Mouse (Mus musculus) limb, embryonic 15.5 days (tissue): ENCODE data around the gene Fbxl22. TPM values are rescaled to one million over a fixed set of nuclear protein-coding genes. Genes with fewer than 3 reads are reported as not detected.

ENCODE experiments used
- ATAC-seq: fragments of 200-750 bp; cut with Nextera tagmentation; 2 replicates; pipeline ENCODE4 v1.8.0; 2017; ENCODE audit warnings: low read depth, moderate TSS enrichment; ENCODE audit not compliant: insufficient number of reproducible peaks, low FRiP score, low TSS enrichment
- H3K27ac ChIP-seq: fragments of 300-500 bp; sonication (generic); 2 replicates; pipeline ENCODE4 v1.5.1; 2015; ENCODE audit warnings: moderate library complexity, mild to moderate bottlenecking, inconsistent platforms
- H3K27me3 ChIP-seq: fragments of 300-500 bp; sonication (generic); 2 replicates; pipeline ENCODE4 v1.6.1; 2015; ENCODE audit warnings: inconsistent platforms
- H3K36me3 ChIP-seq: fragments of 300-500 bp; sonication (generic); 2 replicates; pipeline ENCODE4 v1.6.1; 2015; ENCODE audit warnings: inconsistent platforms
- H3K4me1 ChIP-seq: fragments of 300-500 bp; sonication (generic); 2 replicates; pipeline ENCODE4 v1.6.1; 2015; ENCODE audit warnings: inconsistent platforms
- H3K4me2 ChIP-seq: fragments of 300-500 bp; sonication (generic); 2 replicates; pipeline ENCODE4 v1.6.1; 2015; ENCODE audit warnings: mild to moderate bottlenecking, inconsistent platforms
- H3K4me3 ChIP-seq: fragments of 300-500 bp; sonication (generic); 2 replicates; pipeline ENCODE4 v1.5.1; 2015; ENCODE audit warnings: mild to moderate bottlenecking, inconsistent platforms
- H3K9ac ChIP-seq: fragments of 300-500 bp; sonication (generic); 2 replicates; pipeline ENCODE4 v1.6.1; 2015; ENCODE audit warnings: inconsistent platforms
- H3K9me3 ChIP-seq: fragments of 300-500 bp; sonication (generic); 2 replicates; pipeline ENCODE4 v1.6.1; 2016; ENCODE audit warnings: inconsistent platforms
- WGBS: fragments of 180-500 bp; shearing (Covaris S2); methylation state at CpG from one replicate; pipeline ENCODE4 v1.1.7; 2015; 5-methylcytosine and 5-hydroxymethylcytosine counted together
- polyA plus RNA-seq: library from polyadenylated mRNA; unstranded; fragments of >200 nt; fragmentation: Nextera tagmentation; extraction: Ambion mirVana; gene quantifications from 2 replicates; pipeline ENCODE4 v1.2.1, GENCODE M21; 2015

The Fbxl22 gene
- polyA plus RNA-seq, 1 experiment from 2014 or later: 4.8 TPM

DNA sequence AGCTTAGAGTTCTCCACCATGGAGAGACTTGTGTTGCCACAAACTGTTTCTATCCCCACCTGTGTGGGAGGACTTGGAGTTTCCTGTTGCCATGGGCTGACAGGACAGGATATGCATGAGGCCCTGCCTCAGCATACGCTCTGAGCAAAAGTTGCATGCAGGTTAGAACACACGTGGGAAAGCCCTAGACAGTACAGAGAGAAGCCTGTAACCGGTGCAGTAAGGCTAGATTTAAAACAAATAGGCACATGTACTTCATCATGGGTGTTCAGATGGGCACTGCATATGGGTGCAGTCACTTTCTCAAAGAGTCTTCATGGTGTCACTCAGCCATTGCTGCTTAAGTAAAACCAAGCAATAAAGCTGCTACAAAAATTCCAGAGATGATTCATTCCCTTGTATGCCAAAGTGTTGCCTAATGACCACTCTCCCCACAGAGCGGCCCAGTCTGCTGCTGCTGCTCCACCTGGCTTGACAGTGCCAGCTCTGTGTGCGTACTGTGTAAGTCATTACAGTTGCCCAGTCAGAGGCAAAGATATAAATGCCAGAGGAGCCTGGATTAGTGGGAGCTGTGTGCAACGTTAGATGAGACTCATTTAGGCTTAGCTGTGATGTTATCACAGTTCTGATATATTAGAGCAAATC lies 2.0 kb upstream of the Fbxl22 start:
- Histone ChIP-seq H3K4me3 (no peak overlapping the region), H3K4me2 (no peak overlapping the region), H3K27me3 (no peaks in the 10 kb centered on the region), H3K36me3 (peaks cover 57% of the 10 kb centered on the region), H3K9me3 (no peaks in the 10 kb centered on the region), H3K4me1 (peaks cover 19% of the 10 kb centered on the region), H3K9ac (no peak overlapping the region), H3K27ac (no peak overlapping the region)
- 80% methylated on average over 6 of the region's 6 CpGs for WGBS
- no peak for ATAC-seq

GRCm38 (mm10) chr9:66515680-66516210 lies 1.4 kb upstream of the Fbxl22 start:
- Histone ChIP-seq H3K27ac (no peak overlapping the region; the same call in 1 of the 2 replicates), H3K9ac (no peak overlapping the region), H3K9me3 (no peaks in the 10 kb centered on the region), H3K4me3 (no peak overlapping the region), H3K36me3 (peaks cover 57% of the 10 kb centered on the region), H3K4me1 (peaks cover 22% of the 10 kb centered on the region), H3K4me2 (no peak overlapping the region), H3K27me3 (no peaks in the 10 kb centered on the region)
- ATAC-seq: no peak
- WGBS: 91% methylated on average over 10 of the region's 10 CpGs

GRCm38 (mm10) chr9:66515115-66515514 lies 722 bp upstream of the Fbxl22 start:
- H3K36me3 ChIP-seq: peaks cover 52% of the 10 kb centered on the region
- H3K27me3 ChIP-seq: no peaks in the 10 kb centered on the region
- H3K9ac ChIP-seq: no peak overlapping the region
- peaks cover 28% of the 10 kb centered on the region for H3K4me1 ChIP-seq
- H3K27ac ChIP-seq: peak overlapping the region; percentile 33; the same call in 1 of the 2 replicates
- 75% methylated on average over 2 of the region's 2 CpGs for WGBS
- H3K9me3 ChIP-seq: no peaks in the 10 kb centered on the region
- H3K4me3 ChIP-seq: no peak overlapping the region
- no peak for ATAC-seq
- no peak overlapping the region for H3K4me2 ChIP-seq

- no peaks in the 10 kb centered on the region for H3K27me3 ChIP-seq
- no peak overlapping the region for H3K4me3 ChIP-seq
- no peak overlapping the region for H3K4me2 ChIP-seq
- peaks cover 44% of the 10 kb centered on the region for H3K36me3 ChIP-seq
- no peaks in the 10 kb centered on the region for H3K9me3 ChIP-seq
- 85% methylated on average over 4 of the region's 4 CpGs for WGBS
- no peak for ATAC-seq
- no peak overlapping the region for H3K9ac ChIP-seq
- peak overlapping the region; percentile 97 for H3K27ac ChIP-seq
- peaks cover 28% of the 10 kb centered on the region for H3K4me1 ChIP-seq
Measured at GRCm38 (mm10) chr9:66513661-66514255, 635 bp downstream of the Fbxl22 start.

DNA sequence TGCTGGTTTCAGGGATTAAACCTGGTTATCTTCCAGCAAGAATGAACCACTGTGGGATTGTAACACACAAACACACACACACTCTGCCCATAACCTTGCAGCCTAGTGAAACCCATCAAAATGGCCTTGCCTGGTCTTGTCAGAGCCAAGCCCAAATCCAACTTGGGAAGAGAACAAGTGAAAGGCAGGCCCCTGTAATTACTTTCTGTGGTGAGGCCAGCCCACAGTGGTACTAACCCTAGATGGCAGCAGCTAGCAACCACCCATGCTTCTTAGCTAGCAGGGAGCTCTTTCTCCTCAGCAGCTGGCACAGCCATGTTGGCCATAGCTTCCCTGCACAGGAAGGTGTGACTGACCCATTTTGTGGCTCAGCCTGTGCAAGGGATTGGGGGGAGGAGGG lies 1.2 kb downstream of the Fbxl22 start:
- Histone ChIP-seq H3K4me3 (peak overlapping the region; percentile 59), H3K9ac (no peak overlapping the region), H3K36me3 (peaks cover 43% of the 10 kb centered on the region), H3K27ac (peak overlapping the region; percentile 97), H3K27me3 (no peaks in the 10 kb centered on the region), H3K4me1 (peaks cover 28% of the 10 kb centered on the region), H3K4me2 (peak overlapping the region; percentile 80; the same call in 1 of the 2 replicates), H3K9me3 (no peaks in the 10 kb centered on the region)
- no peak for ATAC-seq

DNA sequence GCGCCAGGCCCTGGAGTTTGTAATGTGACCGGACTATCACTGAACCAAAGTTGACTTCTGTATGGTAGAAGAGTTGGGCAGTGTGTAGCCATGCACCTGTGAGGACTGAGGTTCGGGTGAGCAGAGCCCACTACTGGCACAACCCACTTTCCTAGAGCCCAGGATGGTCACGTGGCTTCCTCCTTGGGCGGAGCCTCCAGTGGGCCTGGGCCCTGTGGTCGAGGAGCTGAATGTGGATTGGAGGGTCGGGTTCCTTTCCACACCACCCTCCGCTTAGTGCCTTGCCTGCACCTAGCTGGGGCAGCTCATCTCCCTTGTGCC lies 2.1 kb downstream of the Fbxl22 start:
- 0% methylated on average over 8 of the region's 8 CpGs for WGBS
- peak overlapping the region; percentile 59 for H3K4me3 ChIP-seq
- H3K4me2 ChIP-seq: peak overlapping the region; percentile 80
- ATAC-seq: peak; percentile 77
- H3K9me3 ChIP-seq: no peaks in the 10 kb centered on the region
- H3K36me3 ChIP-seq: peaks cover 42% of the 10 kb centered on the region
- peak overlapping the region; percentile 97 for H3K27ac ChIP-seq
- peaks cover 28% of the 10 kb centered on the region for H3K4me1 ChIP-seq
- peak overlapping the region; percentile 68 for H3K9ac ChIP-seq
- H3K27me3 ChIP-seq: no peaks in the 10 kb centered on the region

DNA sequence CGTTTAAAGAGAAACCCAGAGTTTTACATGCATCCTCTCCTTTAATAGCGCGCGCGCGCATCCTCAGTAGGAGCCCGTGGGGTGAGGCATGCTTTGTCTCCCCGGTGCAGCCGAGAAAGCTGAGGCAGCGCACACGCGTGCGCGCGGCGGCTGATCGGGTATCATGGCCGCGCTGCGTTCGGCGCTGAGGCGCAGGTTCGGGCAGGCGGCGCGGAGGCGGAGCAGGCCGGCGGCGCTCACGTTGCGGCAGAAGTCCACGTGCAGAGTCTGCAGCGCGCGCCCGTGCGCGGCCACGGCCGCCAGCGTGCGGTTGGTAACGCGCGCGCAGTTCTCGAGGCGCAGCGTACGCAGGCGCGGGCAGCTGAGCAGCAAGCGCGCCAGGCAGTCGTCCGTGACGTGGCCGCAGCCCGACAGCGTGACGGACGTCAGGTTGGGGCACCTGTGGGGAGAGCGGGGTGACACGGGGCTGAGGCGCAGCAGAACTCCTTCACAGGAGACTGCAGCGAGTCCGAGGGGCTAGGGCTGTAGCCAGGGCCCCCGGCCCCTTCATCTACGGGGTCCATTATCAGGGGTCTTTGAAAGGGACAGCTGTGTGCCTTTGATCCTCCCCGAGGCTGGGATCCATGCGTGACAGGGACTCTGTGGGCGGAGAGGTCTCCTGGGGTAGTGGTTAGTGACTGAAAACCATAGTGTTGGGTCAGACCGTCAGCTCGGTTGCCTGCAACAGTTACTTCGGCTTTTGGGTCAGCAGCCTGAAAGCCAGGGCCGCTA lies 2.6 kb downstream of the Fbxl22 start:
- H3K4me2 ChIP-seq: peak overlapping the region; percentile 80
- peak; percentile 82 for ATAC-seq
- H3K4me1 ChIP-seq: peaks cover 28% of the 10 kb centered on the region
- peaks cover 42% of the 10 kb centered on the region for H3K36me3 ChIP-seq
- H3K9ac ChIP-seq: peak overlapping the region; percentile 68
- no peaks in the 10 kb centered on the region for H3K27me3 ChIP-seq
- H3K9me3 ChIP-seq: no peaks in the 10 kb centered on the region
- H3K27ac ChIP-seq: peak overlapping the region; percentile 97
- peak overlapping the region; percentile 59 for H3K4me3 ChIP-seq
- under 1% methylated on average over 78 of the region's 78 CpGs for WGBS

- 5% methylated on average over 2 of the region's 2 CpGs for WGBS
- Histone ChIP-seq H3K9ac (peak overlapping the region; percentile 58), H3K36me3 (peaks cover 41% of the 10 kb centered on the region)
Measured at GRCm38 (mm10) chr9:66510944-66511343, 3.4 kb downstream of the Fbxl22 start.

GRCm38 (mm10) chr9:66510351-66510841 lies 4.0 kb downstream of the Fbxl22 start:
- Histone ChIP-seq H3K9ac (no peak overlapping the region), H3K4me2 (0 out of 2 replicates have a peak overlapping the region, but pooled peaks have one; percentile 80), H3K36me3 (peaks cover 42% of the 10 kb centered on the region), H3K4me1 (peaks cover 28% of the 10 kb centered on the region), H3K27ac (peak overlapping the region; percentile 97), H3K9me3 (no peaks in the 10 kb centered on the region), H3K27me3 (no peaks in the 10 kb centered on the region), H3K4me3 (no peak overlapping the region)
- ATAC-seq: no peak
- 58% methylated on average over 7 of the region's 7 CpGs for WGBS

More at GRCm38 (mm10) chr9:66510944-66511343, 3.4 kb downstream of the Fbxl22 start:
- Histone ChIP-seq H3K9me3 (no peaks in the 10 kb centered on the region), H3K4me3 (peak overlapping the region; percentile 59), H3K27me3 (no peaks in the 10 kb centered on the region), H3K4me2 (peak overlapping the region; percentile 80), H3K4me1 (peaks cover 28% of the 10 kb centered on the region), H3K27ac (peak overlapping the region; percentile 97)
- no peak for ATAC-seq

- ATAC-seq: no peak
- no peak overlapping the region for H3K27ac ChIP-seq
- no peaks in the 10 kb centered on the region for H3K27me3 ChIP-seq
- H3K4me1 ChIP-seq: peaks cover 25% of the 10 kb centered on the region
- no peak overlapping the region for H3K4me3 ChIP-seq
- no peaks in the 10 kb centered on the region for H3K9me3 ChIP-seq
- 77% methylated on average over 4 of the region's 4 CpGs for WGBS
- H3K36me3 ChIP-seq: peaks cover 52% of the 10 kb centered on the region
- H3K9ac ChIP-seq: no peak overlapping the region
- no peak overlapping the region for H3K4me2 ChIP-seq
Measured at GRCm38 (mm10) chr9:66508890-66509399, 5.4 kb downstream of the Fbxl22 start.

- no peak overlapping the region for H3K4me2 ChIP-seq
- H3K36me3 ChIP-seq: peaks cover 54% of the 10 kb centered on the region
- H3K4me3 ChIP-seq: no peak overlapping the region
- H3K27ac ChIP-seq: no peak overlapping the region
- ATAC-seq: no peak
- no peaks in the 10 kb centered on the region for H3K27me3 ChIP-seq
- no peaks in the 10 kb centered on the region for H3K9me3 ChIP-seq
- peaks cover 12% of the 10 kb centered on the region for H3K4me1 ChIP-seq
- 80% methylated on average over 3 of the region's 3 CpGs for whole genome bisulfite sequencing
- no peak overlapping the region for H3K9ac ChIP-seq
Measured at GRCm38 (mm10) chr9:66507684-66508083, 6.7 kb downstream of the Fbxl22 start.
